Mouse (Mus musculus) midbrain, embryonic 16.5 days (tissue): Measurements from ENCODE around the gene Homer2. TPM values are rescaled to one million over a fixed set of nuclear protein-coding genes. Genes with fewer than 3 reads are reported as not detected.

Source experiments
- ATAC-seq: fragments of 200-750 bp; cut with Nextera tagmentation; 2 replicates; pipeline ENCODE4 v1.8.0; 2017; ENCODE audit warnings: moderate TSS enrichment
- H3K27ac ChIP-seq: fragments of 300-500 bp; sonication (generic); 2 replicates; pipeline ENCODE4 v1.5.1; 2014; ENCODE audit warnings: mild to moderate bottlenecking, low read length, mixed read lengths
- H3K27me3 ChIP-seq: fragments of 300-500 bp; sonication (generic); 2 replicates; pipeline ENCODE4 v1.6.1; 2014; ENCODE audit warnings: low read depth, low read length, mixed read lengths; ENCODE audit not compliant: control insufficient read depth, insufficient read depth
- H3K36me3 ChIP-seq: fragments of 300-500 bp; sonication (generic); 2 replicates; pipeline ENCODE4 v1.6.1; 2014; ENCODE audit warnings: mild to moderate bottlenecking, low read length, moderate library complexity, mixed read lengths; ENCODE audit not compliant: control insufficient read depth, insufficient read depth
- H3K4me1 ChIP-seq: fragments of 300-500 bp; sonication (generic); 2 replicates; pipeline ENCODE4 v1.6.1; 2014; ENCODE audit warnings: mild to moderate bottlenecking, low read length, mixed read lengths; ENCODE audit not compliant: control insufficient read depth, insufficient read depth
- H3K4me2 ChIP-seq: fragments of 300-500 bp; sonication (generic); 2 replicates; pipeline ENCODE4 v1.6.1; 2014; ENCODE audit warnings: mild to moderate bottlenecking, low read length, mixed read lengths
- H3K4me3 ChIP-seq: fragments of 300-500 bp; sonication (generic); 2 replicates; pipeline ENCODE4 v1.5.1; 2014; ENCODE audit warnings: low read depth, mild to moderate bottlenecking, low read length, moderate library complexity, mixed read lengths
- H3K9ac ChIP-seq: fragments of 300-500 bp; sonication (generic); 2 replicates; pipeline ENCODE4 v1.6.1; 2014; ENCODE audit warnings: low read depth, low read length, mixed read lengths
- H3K9me3 ChIP-seq: fragments of 300-500 bp; sonication (generic); replicated peaks from 2 replicates; pipeline ENCODE4 v1.6.1; 2014; ENCODE audit warnings: mild to moderate bottlenecking, low read length, mixed read lengths; ENCODE audit not compliant: control insufficient read depth, poor library complexity, severe bottlenecking
- WGBS: fragments of 180-500 bp; shearing (Covaris S2); extraction: QIAGEN DNeasy Blood & Tissue Kit; methylation state at CpG from one replicate; pipeline ENCODE4 v1.1.7; 2014; 5-methylcytosine and 5-hydroxymethylcytosine counted together
- polyA plus RNA-seq: library from polyadenylated mRNA; unstranded; fragments of >200 nt; fragmentation: Nextera tagmentation; extraction: Ambion mirVana; gene quantifications from 2 replicates; pipeline ENCODE4 v1.2.1, GENCODE M21; 2015

Gene Homer2
- polyA plus RNA-seq, 1 experiment from 2014 or later: 16.3 TPM

- Histone ChIP-seq H3K9ac (no peak overlapping the region), H3K4me1 (no peaks in the 10 kb centered on the region), H3K9me3 (no peaks in the 10 kb centered on the region), H3K4me3 (no peak overlapping the region), H3K36me3 (no peaks in the 10 kb centered on the region; the same call in 1 of the 2 replicates), H3K27ac (no peak overlapping the region), H3K4me2 (no peak overlapping the region), H3K27me3 (no peaks in the 10 kb centered on the region)
- WGBS: 62% methylated on average over 9 of the region's 9 CpGs
- ATAC-seq: no peak
These were observed 92.3 kb downstream of the Homer2 start for GRCm38 (mm10) chr7:81615031-81615430.

- H3K4me1 ChIP-seq: no peaks in the 10 kb centered on the region
- no peak overlapping the region for H3K4me2 ChIP-seq
- no peak overlapping the region for H3K9ac ChIP-seq
- no peak for ATAC-seq
- no peak overlapping the region for H3K4me3 ChIP-seq
- H3K36me3 ChIP-seq: no peaks in the 10 kb centered on the region; the same call in 1 of the 2 replicates
- 92% methylated on average over 13 of the region's 13 CpGs for WGBS
- H3K27me3 ChIP-seq: no peaks in the 10 kb centered on the region
- H3K9me3 ChIP-seq: no peaks in the 10 kb centered on the region
- H3K27ac ChIP-seq: no peak overlapping the region
These were observed 94.3 kb downstream of the Homer2 start for GRCm38 (mm10) chr7:81612856-81613635.

GRCm38 (mm10) chr7:81610125-81610524, 97.2 kb downstream of the Homer2 start:
- ATAC-seq: no peak
- 62% methylated on average over 18 of the region's 18 CpGs for WGBS
- Histone ChIP-seq H3K27me3 (no peaks in the 10 kb centered on the region), H3K9ac (no peak overlapping the region), H3K36me3 (no peaks in the 10 kb centered on the region; the same call in 1 of the 2 replicates), H3K27ac (no peak overlapping the region), H3K9me3 (no peaks in the 10 kb centered on the region), H3K4me2 (no peak overlapping the region), H3K4me3 (no peak overlapping the region), H3K4me1 (no peaks in the 10 kb centered on the region)

DNA sequence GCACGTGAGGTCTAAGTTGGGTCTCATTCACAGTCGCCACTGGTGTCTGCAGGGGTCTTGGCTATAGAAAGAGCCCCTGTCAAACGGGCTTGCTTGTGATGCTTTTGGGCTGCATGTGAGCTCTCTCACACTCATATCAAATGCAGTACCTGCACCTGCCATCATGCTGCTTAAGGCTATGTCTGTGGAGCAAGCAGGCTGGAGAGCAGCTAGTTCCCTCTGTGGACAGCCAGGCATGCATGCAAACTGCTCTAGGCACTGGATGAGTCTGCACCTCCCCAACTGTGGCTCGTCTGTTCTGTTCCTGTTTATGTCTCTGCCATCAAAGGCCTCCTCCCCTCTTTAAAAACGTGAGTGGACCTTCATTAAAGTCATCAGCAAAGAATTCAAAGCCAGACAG, 100.9 kb downstream of the Homer2 start:
- H3K27ac ChIP-seq: no peak overlapping the region
- no peaks in the 10 kb centered on the region for H3K9me3 ChIP-seq
- ATAC-seq: no peak
- H3K27me3 ChIP-seq: no peaks in the 10 kb centered on the region
- H3K4me1 ChIP-seq: no peaks in the 10 kb centered on the region
- no peak overlapping the region for H3K9ac ChIP-seq
- WGBS: 69% methylated on average over 5 of the region's 5 CpGs
- no peak overlapping the region for H3K4me3 ChIP-seq
- H3K36me3 ChIP-seq: no peaks in the 10 kb centered on the region
- H3K4me2 ChIP-seq: no peak overlapping the region

DNA sequence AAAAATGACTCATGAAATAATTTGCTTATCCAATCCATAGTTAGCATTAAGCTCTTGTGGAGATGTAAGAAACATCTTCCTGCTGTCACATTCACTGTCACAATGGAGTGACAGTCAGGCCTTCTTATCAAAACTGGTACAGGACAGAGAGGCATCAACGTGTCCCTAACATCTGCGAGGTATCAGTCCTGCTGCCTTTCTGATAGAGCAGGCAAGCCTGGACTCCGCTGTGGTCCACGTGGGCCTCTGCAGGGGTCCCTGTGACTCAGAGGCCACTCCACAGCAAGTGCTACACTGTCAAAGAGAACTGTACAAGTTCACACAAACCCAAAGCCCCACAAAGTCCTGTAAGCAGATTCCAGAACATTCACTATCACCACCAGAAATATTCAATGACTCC, 101.8 kb downstream of the Homer2 start:
- Histone ChIP-seq H3K9ac (no peak overlapping the region), H3K9me3 (no peaks in the 10 kb centered on the region), H3K4me1 (no peaks in the 10 kb centered on the region), H3K4me2 (no peak overlapping the region), H3K36me3 (no peaks in the 10 kb centered on the region), H3K4me3 (no peak overlapping the region), H3K27ac (no peak overlapping the region), H3K27me3 (no peaks in the 10 kb centered on the region)
- no peak for ATAC-seq
- WGBS: 68% methylated on average over 4 of the region's 4 CpGs

GRCm38 (mm10) chr7:81604991-81605390, 102.3 kb downstream of the Homer2 start:
- no peak overlapping the region for H3K9ac ChIP-seq
- ATAC-seq: no peak
- H3K9me3 ChIP-seq: no peaks in the 10 kb centered on the region
- H3K27ac ChIP-seq: no peak overlapping the region
- no peak overlapping the region for H3K4me3 ChIP-seq
- no peaks in the 10 kb centered on the region for H3K27me3 ChIP-seq
- H3K4me1 ChIP-seq: no peaks in the 10 kb centered on the region
- 80% methylated on average over 5 of the region's 5 CpGs for WGBS
- no peak overlapping the region for H3K4me2 ChIP-seq
- H3K36me3 ChIP-seq: no peaks in the 10 kb centered on the region

- peak; percentile 48; the same call in 1 of the 2 replicates for ATAC-seq
- Histone ChIP-seq H3K4me1 (no peaks in the 10 kb centered on the region), H3K27me3 (no peaks in the 10 kb centered on the region), H3K4me2 (no peak overlapping the region), H3K4me3 (no peak overlapping the region), H3K36me3 (peaks cover 22% of the 10 kb centered on the region), H3K27ac (no peak overlapping the region), H3K9me3 (no peaks in the 10 kb centered on the region), H3K9ac (no peak overlapping the region)
- 76% methylated on average over 8 of the region's 8 CpGs for WGBS
These were observed 107.7 kb downstream of the Homer2 start for GRCm38 (mm10) chr7:81599379-81600280.

DNA sequence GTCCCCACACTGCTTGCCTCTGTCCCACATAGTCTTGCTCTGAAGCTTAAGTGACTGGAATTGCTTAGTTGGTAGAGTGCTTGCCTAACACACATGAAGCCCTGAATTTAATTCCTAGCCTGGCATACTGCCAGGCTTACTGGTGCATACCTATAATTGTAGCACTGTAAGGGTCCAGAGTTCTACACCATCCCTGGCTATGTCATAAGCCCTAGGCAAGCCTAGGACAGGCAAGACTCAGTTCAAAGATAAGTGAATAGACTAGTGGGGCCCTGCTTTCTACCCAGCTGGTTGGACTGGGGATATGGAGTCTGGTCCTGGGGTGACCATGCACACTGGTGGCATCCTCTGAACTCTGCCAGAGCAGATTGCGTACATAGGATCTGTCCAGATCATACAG, 109.7 kb downstream of the Homer2 start:
- H3K4me2 ChIP-seq: no peak overlapping the region
- ATAC-seq: no peak
- no peak overlapping the region for H3K4me3 ChIP-seq
- peaks cover 28% of the 10 kb centered on the region for H3K36me3 ChIP-seq
- H3K9me3 ChIP-seq: no peaks in the 10 kb centered on the region
- 100% methylated on average over 1 of the region's 1 CpGs for WGBS
- no peak overlapping the region for H3K9ac ChIP-seq
- H3K4me1 ChIP-seq: no peaks in the 10 kb centered on the region
- H3K27me3 ChIP-seq: no peaks in the 10 kb centered on the region
- no peak overlapping the region for H3K27ac ChIP-seq

GRCm38 (mm10) chr7:81596086-81596485, 111.2 kb downstream of the Homer2 start:
- WGBS: 87% methylated on average over 6 of the region's 6 CpGs
- no peaks in the 10 kb centered on the region for H3K4me1 ChIP-seq
- no peaks in the 10 kb centered on the region for H3K9me3 ChIP-seq
- H3K27me3 ChIP-seq: no peaks in the 10 kb centered on the region
- ATAC-seq: no peak
- H3K4me2 ChIP-seq: no peak overlapping the region
- no peak overlapping the region for H3K4me3 ChIP-seq
- H3K36me3 ChIP-seq: peaks cover 36% of the 10 kb centered on the region
- H3K9ac ChIP-seq: no peak overlapping the region
- no peak overlapping the region for H3K27ac ChIP-seq
